Mouse (Mus musculus): Measurements from ENCODE around the gene Pelp1.

- TF ChIP-seq MAFK (IDR thresholded peaks at IDR 0.05; ENCODE audit: insufficient read depth, low read depth, low read length) (no peak), CHD2 (IDR thresholded peaks at IDR 0.05; ENCODE audit: low read depth, low read length) (no peak)
Measured at GRCm38 (mm10) chr11:70451797-70452498, 42.1 kb upstream of the Pelp1 start, which contains the start of gene Med11.
